ENCODE assay signal across 8 mouse cellular contexts in genomic region chr3:145759379-145760209, GRCm38 (mm10). TPM values are rescaled to one million over a fixed set of nuclear protein-coding genes. Genes with fewer than 3 reads are reported as not detected.
A peak's percentile ranks its signal among the peaks of the same experiment; 100 is the strongest.
DNase-seq lines count a peak whose midpoint lies in the region; ATAC-seq and TF ChIP-seq lines count a peak whose summit lies in the region.

No protein-coding gene starts in this region.

- TF ChIP-seq POLR2A in myocyte (IDR thresholded peaks at IDR 0.05; ENCODE audit: insufficient read length, low read depth), result no peak

- ATAC-seq in lung, embryonic 16.5 days (ENCODE audit: low read depth), result no peak; the same call in 1 of the 2 replicates
- ATAC-seq in hindbrain, postnatal 0 days, result peak; percentile 54; the same call in 1 of the 2 replicates

- peaks cover 10% of the 10 kb centered on the region for H3K4me1 ChIP-seq in lung, embryonic 16.5 days (replicated peaks; ENCODE audit: control insufficient read depth, insufficient read depth, low read length)
- H3K4me1 ChIP-seq in hindbrain, postnatal 0 days (ENCODE audit: insufficient read depth, low read length), result peaks cover 2% of the 10 kb centered on the region; the same call in 1 of the 2 replicates

- WGBS in lung, embryonic 16.5 days, result 19% methylated on average over 14 of the region's 14 CpGs
- WGBS in hindbrain, postnatal 0 days, result 5% methylated on average over 14 of the region's 14 CpGs

- peak overlapping the region; percentile 53 for H3ac ChIP-seq in myocyte (ENCODE audit: control insufficient read depth, insufficient read length)

- H3K79me2 ChIP-seq in myocyte (ENCODE audit: control insufficient read depth, insufficient read depth), result no peaks in the 10 kb centered on the region

- H3K4me2 ChIP-seq in lung, embryonic 16.5 days (ENCODE audit: low read depth, low read length), result peak overlapping the region; percentile 100
- H3K4me2 ChIP-seq in hindbrain, postnatal 0 days (ENCODE audit: low read depth, low read length), result peak overlapping the region; percentile 95
- H3K4me2 ChIP-seq in myocyte (ENCODE audit: low read depth), result peak overlapping the region; percentile 92

- TF ChIP-seq CTCF in hindbrain, postnatal 0 days (IDR thresholded peaks at IDR 0.05; ENCODE audit: low read depth), result no peak

- H3K36me3 ChIP-seq in lung, embryonic 16.5 days (ENCODE audit: control insufficient read depth, insufficient read depth, low read length), result no peaks in the 10 kb centered on the region
- no peaks in the 10 kb centered on the region for H3K36me3 ChIP-seq in hindbrain, postnatal 0 days (ENCODE audit: insufficient read depth, low read length)
- no peaks in the 10 kb centered on the region for H3K36me3 ChIP-seq in myocyte (ENCODE audit: control insufficient read depth, insufficient read depth)

- no peaks in the 10 kb centered on the region for H3K9me3 ChIP-seq in lung, embryonic 16.5 days (ENCODE audit: control insufficient read depth, low read length)
- H3K9me3 ChIP-seq in hindbrain, postnatal 0 days (ENCODE audit: low read length), result no peaks in the 10 kb centered on the region

- peak overlapping the region; percentile 70 for H3K4me3 ChIP-seq in lung, embryonic 16.5 days (ENCODE audit: low read length)
- H3K4me3 ChIP-seq in hindbrain, postnatal 0 days (ENCODE audit: low read length), result peak overlapping the region; percentile 71
- H3K4me3 ChIP-seq in myocyte, result peak overlapping the region; percentile 22

- peaks cover 2% of the 10 kb centered on the region; the same call in 1 of the 2 replicates for H3K27me3 ChIP-seq in lung, embryonic 16.5 days (ENCODE audit: control insufficient read depth, insufficient read depth, low read depth, low read length)
- no peaks in the 10 kb centered on the region; the same call in 1 of the 2 replicates for H3K27me3 ChIP-seq in hindbrain, postnatal 0 days (ENCODE audit: insufficient read depth, low read length)
- H3K27me3 ChIP-seq in myocyte (ENCODE audit: control insufficient read depth, insufficient read depth, insufficient read length), result no peaks in the 10 kb centered on the region

- H3K27ac ChIP-seq in lung, embryonic 16.5 days (ENCODE audit: low read length), result no peak overlapping the region
- peak overlapping the region; percentile 91 for H3K27ac ChIP-seq in hindbrain, postnatal 0 days

- H3K9ac ChIP-seq in lung, embryonic 16.5 days (ENCODE audit: low read length), result peak overlapping the region; percentile 80
- H3K9ac ChIP-seq in hindbrain, postnatal 0 days (replicated peaks; ENCODE audit: low read length), result peak overlapping the region; percentile 83

- DNase-seq in embryo, embryonic 10 days (ENCODE audit: low spot score), result peak; percentile 59
- no peak for DNase-seq in embryo, embryonic 9.5 days (ENCODE audit: extremely low spot score)
- no peak for DNase-seq in lung, postnatal 14 days
- peak; percentile 34 for DNase-seq in hindbrain, postnatal 0 days (ENCODE audit: low spot score)
- DNase-seq in adrenal gland, postnatal 10 days, result no peak
- no peak for DNase-seq in testis, postnatal 14 days (ENCODE audit: low spot score)

TF ChIP-seq in myocyte, 11 proteins besides CTCF, POLR2A, EP300 and RAD21:
- no peak for TF ChIP-seq TCF12 (IDR thresholded peaks at IDR 0.05; ENCODE audit: insufficient read depth, poor library complexity, severe bottlenecking)
- TF ChIP-seq E2F4 (IDR thresholded peaks at IDR 0.05; ENCODE audit: insufficient read depth), result no peak
- no peak for TF ChIP-seq SRF (IDR thresholded peaks at IDR 0.05; ENCODE audit: control insufficient read depth, insufficient read length, low read depth)
- TF ChIP-seq MAX (IDR thresholded peaks at IDR 0.05; ENCODE audit: low read depth), result no peak
- no peak for TF ChIP-seq TCF3 (IDR thresholded peaks at IDR 0.05; ENCODE audit: insufficient read length, low read depth)
- no peak for TF ChIP-seq MYOG (IDR thresholded peaks at IDR 0.05; ENCODE audit: control insufficient read depth in 1 of 3, insufficient read depth in 1 of 3, insufficient read length in 2 of 3, low read depth in 2 of 3)
- no peak for TF ChIP-seq MYOD1 (IDR thresholded peaks at IDR 0.05; ENCODE audit: control insufficient read depth in 1 of 3, insufficient read length in 2 of 3, low read depth in 2 of 3)
- no peak for TF ChIP-seq USF1 (IDR thresholded peaks at IDR 0.05; ENCODE audit: low read depth)
- no peak for TF ChIP-seq CEBPB (IDR thresholded peaks at IDR 0.05; ENCODE audit: insufficient read depth, poor library complexity, severe bottlenecking)
- no peak for TF ChIP-seq REST (IDR thresholded peaks at IDR 0.05; ENCODE audit: insufficient read depth, insufficient read length)
- no peak for TF ChIP-seq POLR2AphosphoS2 (IDR thresholded peaks at IDR 0.05; ENCODE audit: insufficient read length, low read depth)
TF ChIP-seq in myocyte: peak in this region for 0.

RNA-seq across cellular contexts. Expression of gene Ddah1, which starts 1.1 kb away (rescaled TPM):
- polyA plus RNA-seq in lung, embryonic 16.5 days (2015; fragmentation: Nextera tagmentation; extraction: Ambion mirVana), result 22.0 and 22.4 TPM in 2 replicates
- 125 and 126 TPM in 2 replicates for total RNA-seq in hindbrain, postnatal 0 days (2014; rRNA removed)
- 164 and 170 TPM in 2 replicates for polyA plus RNA-seq in hindbrain, postnatal 0 days (2015; fragmentation: Nextera tagmentation; extraction: Ambion mirVana)
- 7.4 TPM for polyA plus RNA-seq in myocyte (2012; fragmentation: generic; extraction: Trizol)
- total RNA-seq in adrenal gland, postnatal 10 days (2021), result 10 to 100 TPM; 11.0 to 13.7 TPM

Comparison
In these comparisons a context has a peak if more than half of its experiments do, and no peak if none do; other contexts are left out.
1. DNase-seq: peak in embryo, embryonic 10 days (single experiment) and hindbrain, postnatal 0 days (single experiment); none in embryo, embryonic 9.5 days (single experiment), lung, postnatal 14 days (single experiment), adrenal gland, postnatal 10 days (single experiment) and testis, postnatal 14 days (single experiment).
2. Peak in every context shown above with its lines, with median percentiles within 50 percentile points of each other: H3K4me2 ChIP-seq and H3K4me3 ChIP-seq.